Mouse (Mus musculus) lung, embryonic 14.5 days (tissue): ENCODE data around the gene Rpl4. TPM values are rescaled to one million over a fixed set of nuclear protein-coding genes. Genes with fewer than 3 reads are reported as not detected.

Source experiments
- ATAC-seq: fragments of 200-750 bp; cut with Nextera tagmentation; 2 replicates; pipeline ENCODE4 v1.8.0; 2017; ENCODE audit warnings: mild to moderate bottlenecking, moderate TSS enrichment, moderate library complexity; ENCODE audit not compliant: insufficient read depth
- DNase-seq: peaks from one replicate; pipeline ENCODE4 v3.0.0-alpha.2; 2015
- H3K27ac ChIP-seq: fragments of 300-500 bp; sonication (generic); 2 replicates; pipeline ENCODE4 v1.5.1; 2014; ENCODE audit warnings: low read depth, mild to moderate bottlenecking, moderate library complexity
- H3K27me3 ChIP-seq: fragments of 300-500 bp; sonication (generic); 2 replicates; pipeline ENCODE4 v1.6.1; 2014; ENCODE audit warnings: low read length, control low read depth; ENCODE audit not compliant: insufficient read depth
- H3K36me3 ChIP-seq: fragments of 300-500 bp; sonication (generic); 2 replicates; pipeline ENCODE4 v1.6.1; 2014; ENCODE audit warnings: control low read depth; ENCODE audit not compliant: insufficient read depth
- H3K4me1 ChIP-seq: fragments of 300-500 bp; sonication (generic); 2 replicates; pipeline ENCODE4 v1.6.1; 2014; ENCODE audit warnings: antibody characterized with exemption, control low read depth; ENCODE audit not compliant: insufficient read depth
- H3K4me2 ChIP-seq: fragments of 300-500 bp; sonication (generic); 2 replicates; pipeline ENCODE4 v1.6.1; 2014; ENCODE audit warnings: mild to moderate bottlenecking
- H3K4me3 ChIP-seq: fragments of 300-500 bp; sonication (generic); 2 replicates; pipeline ENCODE4 v1.5.1; 2014; ENCODE audit warnings: low read depth, low read length
- H3K9ac ChIP-seq: fragments of 300-500 bp; sonication (generic); 2 replicates; pipeline ENCODE4 v1.6.1; 2014
- H3K9me3 ChIP-seq: fragments of 300-500 bp; sonication (generic); 2 replicates; pipeline ENCODE4 v1.6.1; 2016; ENCODE audit warnings: low read depth, low read length, control low read depth
- CTCF ChIP-seq: IDR thresholded peaks from 2 replicates; pipeline ENCODE4 v1.5.1; 2016; ENCODE audit warnings: antibody characterized with exemption, low read depth
- WGBS: fragments of 180-500 bp; shearing (Covaris S2); extraction: QIAGEN DNeasy Blood & Tissue Kit; methylation state at CpG from one replicate; pipeline ENCODE4 v1.1.7; 2014; 5-methylcytosine and 5-hydroxymethylcytosine counted together
- polyA plus RNA-seq: library from polyadenylated mRNA; unstranded; fragments of >200 nt; fragmentation: Nextera tagmentation; extraction: Ambion mirVana; gene quantifications from 2 replicates; pipeline ENCODE4 v1.2.1, GENCODE M21; 2014

The Rpl4 gene
- polyA plus RNA-seq, 1 experiment from 2014 or later, result 1,349 TPM

DNA sequence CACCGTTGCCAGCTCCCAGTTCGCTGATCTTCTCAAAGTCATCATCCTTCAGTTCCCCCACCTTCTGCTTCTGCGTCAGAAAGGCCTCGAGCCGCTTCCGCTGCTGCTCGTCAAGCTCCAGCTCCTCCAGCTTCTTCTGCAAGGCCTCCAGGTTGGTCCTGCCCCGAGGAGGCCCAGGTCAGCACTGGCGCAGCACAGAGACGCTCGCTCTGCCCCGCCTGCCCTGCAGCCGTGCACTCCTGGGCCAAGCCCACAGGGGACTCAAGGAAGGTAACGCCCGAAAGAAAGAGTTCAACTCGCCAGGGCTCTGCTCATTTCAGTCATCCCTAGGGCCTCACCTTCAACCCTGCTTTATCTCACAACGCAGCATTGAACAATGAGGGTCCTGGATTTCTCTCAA lies 41.3 kb downstream of the Rpl4 start:
- Histone ChIP-seq H3K27ac (no peak overlapping the region), H3K9ac (no peak overlapping the region), H3K4me1 (no peaks in the 10 kb centered on the region), H3K4me3 (no peak overlapping the region), H3K9me3 (no peaks in the 10 kb centered on the region), H3K4me2 (no peak overlapping the region), H3K27me3 (no peaks in the 10 kb centered on the region), H3K36me3 (peaks cover 27% of the 10 kb centered on the region)
- 87% methylated on average over 17 of the region's 17 CpGs for WGBS
- no peak for ATAC-seq
- no peak for DNase-seq
- TF ChIP-seq CTCF, result no peak

DNA sequence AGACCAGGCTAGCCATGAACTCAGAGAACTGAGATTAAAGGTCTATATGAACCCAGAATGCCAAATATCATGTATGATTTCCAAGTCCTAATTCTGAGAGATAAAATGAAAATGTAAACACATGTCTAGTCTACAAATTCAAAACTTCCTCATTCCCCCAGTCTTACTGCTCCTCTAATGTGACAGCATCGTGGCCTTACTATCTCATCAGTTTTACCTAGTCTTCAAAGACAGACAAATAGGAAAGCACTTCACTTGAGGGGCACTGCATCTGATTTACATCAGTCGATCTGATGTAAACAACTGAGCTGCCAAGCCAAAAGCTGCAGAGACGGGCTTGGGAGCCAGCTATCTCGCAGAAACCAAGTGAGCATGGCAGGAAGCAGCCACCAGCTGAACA lies 42.9 kb downstream of the Rpl4 start:
- Histone ChIP-seq H3K4me3 (no peak overlapping the region), H3K9me3 (no peaks in the 10 kb centered on the region), H3K4me2 (no peak overlapping the region), H3K9ac (no peak overlapping the region), H3K27me3 (no peaks in the 10 kb centered on the region), H3K4me1 (no peaks in the 10 kb centered on the region), H3K27ac (no peak overlapping the region), H3K36me3 (peaks cover 15% of the 10 kb centered on the region)
- 40% methylated on average over 4 of the region's 4 CpGs for WGBS
- no peak for ATAC-seq
- no peak for TF ChIP-seq CTCF
- DNase-seq, result peak; percentile 11

DNA sequence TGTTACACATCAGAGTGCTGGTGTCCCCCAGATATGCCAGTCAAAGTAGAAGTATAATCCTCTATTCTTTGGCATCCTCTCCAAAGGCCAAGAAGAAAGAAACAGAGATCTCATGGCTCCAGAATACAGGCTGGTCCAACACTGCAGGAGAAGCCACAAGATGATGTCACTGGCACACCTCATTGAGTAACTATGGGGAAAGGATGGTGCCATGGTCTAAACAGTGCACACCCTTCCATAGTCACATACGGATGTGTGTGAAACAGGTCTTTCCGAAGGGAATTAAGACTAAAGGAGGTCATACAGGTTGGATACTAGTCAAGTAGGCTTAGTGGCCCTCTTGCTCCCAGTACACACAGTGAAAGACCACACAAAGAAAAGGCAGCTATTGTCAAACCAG lies 43.5 kb downstream of the Rpl4 start:
- Histone ChIP-seq H3K36me3 (peaks cover 12% of the 10 kb centered on the region), H3K27ac (no peak overlapping the region), H3K27me3 (no peaks in the 10 kb centered on the region), H3K4me2 (no peak overlapping the region), H3K4me3 (no peak overlapping the region), H3K9ac (no peak overlapping the region), H3K4me1 (no peaks in the 10 kb centered on the region), H3K9me3 (no peaks in the 10 kb centered on the region)
- DNase-seq, result no peak
- TF ChIP-seq CTCF, result no peak
- no peak for ATAC-seq
- 86% methylated on average over 2 of the region's 2 CpGs for WGBS

DNA sequence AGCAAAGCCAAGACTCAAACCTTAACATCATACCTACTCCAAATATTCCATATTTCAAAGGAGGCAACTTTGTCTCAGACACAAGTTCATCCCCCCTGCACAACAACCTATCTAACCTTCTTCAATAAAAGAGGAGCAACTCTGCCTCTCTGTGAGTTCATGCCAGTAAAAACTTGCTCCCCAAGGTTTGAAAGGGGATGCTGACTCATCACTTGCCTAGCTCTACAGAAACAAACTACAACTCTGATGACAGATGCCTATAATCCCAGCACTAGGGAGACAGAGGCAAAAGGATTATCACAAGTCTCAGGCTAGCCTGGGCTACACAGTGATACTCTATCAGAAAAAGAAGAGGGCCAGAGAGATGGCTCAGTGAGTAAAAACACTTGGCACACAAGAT lies 44.7 kb downstream of the Rpl4 start:
- Histone ChIP-seq H3K9me3 (no peaks in the 10 kb centered on the region), H3K4me3 (no peak overlapping the region), H3K9ac (no peak overlapping the region), H3K4me1 (no peaks in the 10 kb centered on the region), H3K27ac (no peak overlapping the region), H3K27me3 (no peaks in the 10 kb centered on the region), H3K36me3 (peaks cover 4% of the 10 kb centered on the region; the same call in 1 of the 2 replicates), H3K4me2 (no peak overlapping the region)
- DNase-seq (no peak), ATAC-seq (no peak)
- no peak for TF ChIP-seq CTCF

DNA sequence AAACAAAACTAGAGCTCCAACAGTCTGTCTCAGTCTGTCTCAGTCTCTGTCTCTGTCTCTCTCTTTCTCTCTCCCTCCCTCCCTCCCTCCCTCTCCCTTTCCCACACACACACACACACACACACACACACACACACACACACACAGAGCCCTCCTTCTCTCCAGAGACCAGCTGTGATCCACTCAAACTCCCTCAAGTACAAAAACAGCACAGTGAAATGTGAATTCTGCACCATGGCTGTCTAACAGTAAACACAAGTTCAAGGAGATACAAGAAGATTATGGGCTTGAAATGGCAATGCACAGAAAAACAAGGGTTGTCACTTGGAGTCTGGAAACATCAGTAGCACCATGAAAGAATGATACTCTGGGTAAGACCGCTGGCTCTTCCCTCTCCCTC lies 46.1 kb downstream of the Rpl4 start:
- Histone ChIP-seq H3K9ac (no peak overlapping the region), H3K4me2 (no peak overlapping the region), H3K4me1 (no peaks in the 10 kb centered on the region), H3K4me3 (no peak overlapping the region), H3K36me3 (no peaks in the 10 kb centered on the region), H3K27me3 (no peaks in the 10 kb centered on the region), H3K27ac (no peak overlapping the region), H3K9me3 (no peaks in the 10 kb centered on the region)
- 56% methylated on average over 1 of the region's 1 CpGs for WGBS
- TF ChIP-seq CTCF, result no peak
- DNase-seq, result no peak
- no peak for ATAC-seq

DNA sequence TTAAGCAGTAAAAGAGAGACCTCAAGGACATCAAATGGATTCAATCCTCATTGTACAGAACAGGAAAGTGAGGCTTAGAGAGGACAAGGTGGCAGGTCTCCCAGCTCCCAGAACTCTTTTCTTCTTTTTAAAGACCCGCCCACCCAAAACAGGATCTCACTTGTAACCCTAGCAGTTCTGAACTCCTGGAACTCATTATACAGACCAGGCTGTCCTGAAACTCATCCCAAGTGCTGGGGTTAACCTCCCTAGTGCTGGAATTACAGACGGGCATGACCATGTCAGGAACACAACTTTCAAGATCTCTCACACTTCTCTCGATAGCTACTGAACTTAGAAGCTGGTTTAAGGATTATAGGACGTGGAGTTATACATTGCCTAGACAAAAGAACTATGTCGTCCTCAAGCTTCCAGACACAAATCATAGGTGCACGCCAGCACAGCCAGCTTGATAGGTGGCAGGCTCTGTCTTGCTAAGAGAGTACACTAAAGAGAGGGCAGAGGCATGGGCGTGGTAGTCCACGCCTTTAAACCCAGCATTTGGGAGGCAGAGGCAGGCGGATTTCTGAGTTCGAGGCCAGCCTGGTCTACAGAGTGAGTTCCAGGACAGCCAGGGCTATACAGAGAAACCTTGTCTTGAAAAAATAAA lies 46.7 kb downstream of the Rpl4 start:
- no peaks in the 10 kb centered on the region for H3K36me3 ChIP-seq
- H3K27me3 ChIP-seq, result no peaks in the 10 kb centered on the region
- H3K4me2 ChIP-seq, result no peak overlapping the region
- H3K4me3 ChIP-seq, result no peak overlapping the region
- DNase-seq (no peak), ATAC-seq (no peak)
- TF ChIP-seq CTCF, result no peak
- WGBS, result 82% methylated on average over 10 of the region's 10 CpGs
- H3K4me1 ChIP-seq, result no peaks in the 10 kb centered on the region
- H3K9me3 ChIP-seq, result no peaks in the 10 kb centered on the region
- H3K27ac ChIP-seq, result no peak overlapping the region
- no peak overlapping the region for H3K9ac ChIP-seq

DNA sequence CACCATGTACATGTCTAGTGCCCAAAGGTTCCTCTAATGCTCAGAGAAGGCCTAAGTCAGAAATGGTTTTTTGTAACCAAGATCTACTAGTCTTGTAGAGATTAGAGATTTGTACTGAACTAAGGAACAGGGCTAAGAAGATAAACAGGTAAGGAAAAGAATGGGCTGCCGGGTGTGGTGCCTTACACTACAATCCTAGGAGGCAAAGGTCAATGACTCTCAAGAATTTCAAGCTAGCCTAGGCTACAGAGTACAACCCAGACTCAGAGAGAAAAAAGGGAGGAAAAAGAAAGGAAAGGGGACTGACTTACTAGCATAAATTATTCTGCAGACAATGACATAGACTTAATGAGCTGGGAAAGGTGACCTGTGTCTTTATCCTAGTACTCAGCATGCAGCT lies 47.4 kb downstream of the Rpl4 start:
- no peaks in the 10 kb centered on the region for H3K9me3 ChIP-seq
- no peak for TF ChIP-seq CTCF
- DNase-seq, result no peak
- no peaks in the 10 kb centered on the region for H3K4me1 ChIP-seq
- H3K4me3 ChIP-seq, result no peak overlapping the region
- no peak overlapping the region for H3K27ac ChIP-seq
- no peak for ATAC-seq
- H3K36me3 ChIP-seq, result no peaks in the 10 kb centered on the region
- H3K9ac ChIP-seq, result no peak overlapping the region
- 30% methylated on average over 1 of the region's 1 CpGs for WGBS
- no peak overlapping the region for H3K4me2 ChIP-seq
- H3K27me3 ChIP-seq, result no peaks in the 10 kb centered on the region

DNA sequence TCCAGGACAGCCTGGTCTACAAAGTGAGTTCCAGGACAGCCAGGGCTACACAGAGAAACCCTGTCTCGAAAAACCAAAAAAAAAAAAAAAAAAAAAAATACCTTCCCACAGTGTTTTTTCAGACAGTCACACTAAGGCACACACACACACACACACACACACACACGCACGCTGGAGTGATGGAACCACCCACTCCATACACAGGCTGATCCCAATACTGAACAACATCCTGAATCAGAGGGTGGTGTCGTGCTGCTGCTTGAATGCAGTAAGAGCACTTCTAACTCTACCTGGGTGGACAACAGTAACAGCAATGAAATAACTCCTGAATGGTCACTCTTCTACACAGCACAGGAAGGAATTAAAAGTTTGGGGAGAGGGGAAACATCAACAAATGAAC lies 48.3 kb downstream of the Rpl4 start:
- ATAC-seq, result no peak
- TF ChIP-seq CTCF, result no peak
- WGBS, result 76% methylated on average over 4 of the region's 4 CpGs

More for the DNA sequence above, 48.3 kb downstream of the Rpl4 start:
- Histone ChIP-seq H3K27me3 (no peaks in the 10 kb centered on the region), H3K4me3 (no peak overlapping the region), H3K9ac (no peak overlapping the region), H3K36me3 (no peaks in the 10 kb centered on the region), H3K27ac (no peak overlapping the region), H3K4me1 (no peaks in the 10 kb centered on the region), H3K4me2 (no peak overlapping the region), H3K9me3 (no peaks in the 10 kb centered on the region)
- no peak for DNase-seq
